Mouse (Mus musculus) urinary bladder, postnatal 14 days (tissue): ENCODE data around the gene Erich6.

Experiments
- DNase-seq: peaks from one replicate; pipeline ENCODE4 v3.0.0; 2021; ENCODE audit warnings: low spot score

Erich6 gene

DNA sequence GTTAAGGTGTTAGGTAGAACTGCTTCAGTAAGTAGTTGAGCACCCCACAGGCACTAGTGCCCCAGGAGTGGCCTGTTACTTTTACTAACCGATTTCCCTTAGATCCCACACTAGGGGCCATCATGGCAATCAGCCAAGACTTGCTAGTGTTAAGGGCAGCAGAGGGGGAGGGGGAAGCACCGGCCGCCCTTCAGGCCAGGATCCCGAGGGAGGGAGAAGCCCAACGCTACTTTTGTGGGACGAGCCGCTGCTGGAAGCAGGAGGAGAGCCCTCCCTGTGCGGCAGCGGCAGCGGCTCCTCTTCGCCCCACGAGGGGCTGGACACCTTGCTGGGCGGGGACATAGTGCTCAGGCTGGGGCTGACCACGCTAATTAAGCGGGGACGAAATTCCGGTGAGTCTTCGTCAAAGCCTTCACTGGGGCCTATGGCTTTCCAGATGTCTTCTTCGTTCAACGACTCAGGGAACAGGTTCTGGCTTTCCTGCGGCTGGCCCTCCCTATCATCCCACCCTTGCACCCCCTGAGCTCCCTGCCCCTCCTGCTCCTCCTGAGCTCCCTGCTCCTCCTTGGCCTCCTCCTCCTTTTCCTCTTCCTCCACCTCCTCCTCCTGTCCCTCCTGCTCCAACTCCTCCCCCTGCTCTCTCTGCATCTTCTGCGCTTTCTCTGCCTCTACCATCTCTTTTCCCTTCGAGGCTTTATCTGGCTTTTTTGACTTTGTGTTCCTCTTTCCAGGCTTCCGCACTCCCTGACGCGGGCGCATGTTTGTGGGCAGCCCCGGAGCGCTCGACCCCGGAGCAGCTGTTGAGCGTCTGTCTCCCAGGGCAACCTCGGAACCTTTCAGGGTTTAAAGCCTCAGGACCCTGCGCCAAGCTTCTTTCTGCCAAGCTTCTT lies at the start of gene Erich6:
Erich6 (minus strand) TSS at position 802 of the 890 bp plus-strand sequence.
- peak; percentile 22 for DNase-seq

DNA sequence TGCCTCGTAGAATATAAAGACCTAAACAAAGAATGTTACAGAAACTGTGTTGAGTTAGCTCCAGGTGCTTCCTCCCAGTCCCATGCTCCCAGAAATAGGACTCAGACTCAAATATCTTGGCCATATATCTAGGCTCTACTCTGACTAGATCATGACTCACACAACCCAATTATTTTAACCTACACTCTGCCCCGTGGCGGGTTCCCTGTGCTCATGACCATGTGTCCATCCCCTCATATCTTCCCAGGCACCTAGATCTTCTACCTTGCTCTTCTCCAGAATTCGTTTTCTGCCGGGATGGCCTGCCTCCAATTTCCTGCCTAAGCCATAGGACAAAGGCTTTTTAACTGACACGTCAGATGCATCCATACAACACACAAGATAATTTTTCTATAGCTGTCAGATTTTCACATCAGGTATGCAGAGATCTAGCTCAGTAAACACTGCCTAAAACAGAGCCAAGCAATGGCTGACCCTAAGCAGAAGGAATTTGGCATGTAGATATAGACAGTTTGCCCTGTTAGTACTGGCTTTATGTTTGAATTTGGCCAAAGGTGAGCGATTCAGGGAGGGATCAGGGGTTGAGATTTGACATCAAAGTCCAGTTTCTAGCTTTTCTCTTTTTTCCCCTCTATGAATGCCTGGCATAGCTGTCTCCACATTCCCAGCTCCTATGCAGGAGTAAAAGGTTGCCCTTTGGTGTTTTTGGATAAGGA lies 49.4 kb upstream of the Erich6 start:
- no peak for DNase-seq

DNA sequence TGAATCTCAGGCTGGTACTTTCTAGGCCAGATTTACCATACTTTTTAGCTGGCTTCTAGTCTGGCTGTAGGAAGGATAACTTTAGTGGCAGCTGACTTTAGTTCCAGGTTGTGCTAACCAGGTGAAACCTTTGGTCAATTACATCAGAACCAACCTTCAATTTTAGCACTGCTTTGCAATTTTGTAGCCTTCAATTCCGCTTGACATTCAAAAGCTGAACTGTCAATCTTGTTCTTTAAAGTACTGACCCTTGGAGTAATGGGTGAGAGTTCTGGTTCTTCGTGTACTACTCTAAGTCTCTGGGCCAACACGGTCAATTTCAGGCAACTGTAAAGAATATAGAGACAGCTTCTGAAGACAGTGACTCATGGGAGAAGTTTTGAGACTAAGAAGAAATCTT lies 48.4 kb upstream of the Erich6 start:
- DNase-seq: no peak

DNA sequence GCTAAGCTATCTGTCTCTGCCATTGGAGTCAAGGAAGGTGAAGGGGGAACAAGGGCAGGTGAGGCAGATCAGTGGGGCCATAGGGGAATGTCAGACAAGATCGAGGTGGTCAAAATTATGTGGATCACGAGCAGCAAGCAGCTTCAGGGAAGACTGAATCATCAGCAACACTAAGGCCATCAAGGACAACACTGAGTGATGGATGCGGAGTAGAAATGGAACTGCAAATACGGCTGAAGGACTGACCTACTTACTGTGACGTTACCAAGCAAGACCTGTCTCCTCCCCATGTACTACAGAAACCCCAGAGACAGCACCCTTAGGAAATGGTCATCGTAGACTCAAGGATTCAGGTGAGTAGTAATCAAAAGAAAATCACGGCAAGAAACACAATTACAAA lies 46.3 kb upstream of the Erich6 start:
- no peak for DNase-seq

DNA sequence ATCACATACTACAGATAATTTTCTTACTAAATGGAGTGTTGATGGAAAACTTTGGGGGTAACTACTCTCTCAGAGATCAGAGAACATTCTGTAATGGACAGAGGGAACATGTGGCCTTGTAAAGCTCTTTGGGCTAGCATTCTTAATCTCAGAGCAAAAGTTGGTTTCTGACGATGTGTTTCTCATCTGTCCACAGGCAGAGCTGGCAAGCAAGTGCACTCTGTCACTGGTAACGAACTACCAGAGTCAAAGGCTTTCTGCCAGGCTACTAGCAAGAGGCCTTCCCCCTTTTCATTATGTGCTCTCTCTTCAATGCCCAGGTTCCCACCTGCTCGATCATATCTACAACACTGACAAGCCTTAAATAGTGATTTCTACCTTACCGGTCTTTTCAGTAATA lies 45.3 kb upstream of the Erich6 start:
- DNase-seq: no peak

DNA sequence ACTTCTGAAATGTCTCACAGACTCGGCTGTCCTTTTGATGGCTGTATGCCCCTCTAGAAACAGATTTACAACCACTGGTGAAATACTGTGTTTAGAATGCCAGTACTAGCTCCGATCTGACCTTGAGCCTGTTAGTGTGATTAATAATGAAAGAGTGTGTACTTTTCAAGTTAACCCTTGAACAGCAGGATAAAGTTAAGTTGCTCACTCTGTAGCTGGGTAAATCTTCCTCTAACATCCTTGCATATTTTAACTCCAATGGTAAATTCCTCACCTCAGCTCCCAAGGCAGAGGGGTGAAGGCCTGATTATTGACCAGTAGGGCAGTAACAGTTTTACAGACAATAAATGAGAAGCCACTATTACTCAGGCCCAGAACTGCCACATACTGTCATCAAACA lies 44.8 kb upstream of the Erich6 start:
- DNase-seq: no peak

DNA sequence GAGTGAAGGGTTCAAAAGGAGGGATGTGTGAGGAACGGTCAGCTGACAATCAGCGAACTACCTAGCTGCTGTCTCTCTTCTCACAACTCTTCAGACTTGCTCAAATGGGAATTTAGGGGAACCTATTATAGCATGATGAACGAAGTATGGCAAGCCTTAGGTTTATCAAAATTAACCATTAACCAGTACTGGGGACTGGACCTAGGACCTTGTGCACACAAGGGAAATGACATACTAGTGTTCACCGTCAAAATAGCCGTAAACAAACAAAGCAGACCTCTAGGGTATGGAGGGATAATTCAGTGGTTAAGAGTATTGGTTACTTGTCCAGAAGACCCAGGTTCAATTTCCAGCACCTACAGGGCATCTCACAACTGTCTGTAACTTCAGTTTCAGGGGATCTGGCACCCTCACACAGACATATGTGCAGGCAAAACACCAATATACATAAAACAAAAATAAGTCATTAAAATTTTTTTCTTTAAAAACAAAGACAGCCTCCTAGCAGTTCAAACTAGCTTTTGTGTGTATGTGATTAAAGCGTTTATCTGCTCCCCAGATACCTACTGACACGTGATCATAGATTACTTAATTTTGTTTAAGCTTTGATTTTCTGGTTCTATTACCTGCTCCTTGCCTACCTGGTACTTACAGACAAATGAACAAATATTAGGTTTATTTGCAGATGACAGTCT lies 44.1 kb upstream of the Erich6 start:
- DNase-seq: no peak

DNA sequence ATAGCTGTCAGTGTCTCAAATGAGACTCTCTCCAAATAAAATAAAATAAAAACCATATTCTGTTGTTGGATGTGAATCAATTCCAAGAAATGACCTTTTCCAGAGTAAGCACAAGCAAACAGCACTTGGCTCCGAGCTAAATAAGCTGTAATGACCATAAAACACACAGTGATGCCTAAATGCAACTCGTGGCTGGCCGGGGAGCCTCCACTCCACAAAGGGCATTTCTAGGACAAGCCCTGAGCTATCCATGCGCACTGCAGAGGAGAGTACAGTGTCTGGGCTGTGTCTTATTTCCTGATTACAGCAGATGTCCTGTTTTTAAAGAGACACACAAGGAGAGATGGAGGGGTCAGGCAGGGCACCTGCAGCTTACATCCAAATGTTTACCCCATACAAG lies 43.0 kb upstream of the Erich6 start:
- DNase-seq: no peak

DNA sequence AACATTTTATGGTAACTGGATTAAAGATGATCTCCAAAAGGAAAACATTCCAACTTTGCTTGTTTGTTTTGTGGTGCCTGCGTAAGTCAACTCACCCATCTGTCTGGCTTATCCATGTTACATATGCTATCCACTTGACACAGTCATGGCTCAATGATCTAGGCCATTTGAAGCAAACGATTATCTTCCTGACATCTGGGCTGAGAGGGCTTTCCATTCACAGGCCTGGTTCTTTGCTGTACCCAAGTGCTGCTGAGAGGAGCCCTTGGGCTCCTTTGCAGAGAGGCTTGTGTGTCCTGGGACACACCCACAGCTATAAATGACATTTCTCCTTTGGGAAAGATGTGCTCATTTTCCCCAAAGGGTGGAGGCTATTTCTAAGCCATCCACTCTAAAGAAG lies 41.9 kb upstream of the Erich6 start:
- no peak for DNase-seq

DNA sequence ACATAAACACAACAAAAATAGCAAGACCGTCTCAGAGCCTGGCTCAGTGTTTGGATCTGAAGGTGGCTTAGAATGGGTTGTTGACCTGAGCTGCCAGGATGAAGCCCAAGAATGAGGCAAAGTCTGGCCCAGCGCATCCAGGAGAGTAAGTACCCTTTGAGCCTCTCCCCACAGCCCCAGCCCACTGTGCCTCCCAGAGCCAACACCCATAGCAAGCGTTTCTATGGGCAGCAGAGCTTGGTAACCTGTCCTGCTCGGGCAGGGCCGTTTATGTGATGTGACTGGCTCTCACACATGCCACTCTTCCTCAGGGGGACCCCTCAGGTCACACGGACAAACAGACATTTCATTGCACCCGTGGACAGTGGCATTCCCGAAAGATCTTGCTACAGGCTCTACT lies 41.4 kb upstream of the Erich6 start:
- no peak for DNase-seq

DNA sequence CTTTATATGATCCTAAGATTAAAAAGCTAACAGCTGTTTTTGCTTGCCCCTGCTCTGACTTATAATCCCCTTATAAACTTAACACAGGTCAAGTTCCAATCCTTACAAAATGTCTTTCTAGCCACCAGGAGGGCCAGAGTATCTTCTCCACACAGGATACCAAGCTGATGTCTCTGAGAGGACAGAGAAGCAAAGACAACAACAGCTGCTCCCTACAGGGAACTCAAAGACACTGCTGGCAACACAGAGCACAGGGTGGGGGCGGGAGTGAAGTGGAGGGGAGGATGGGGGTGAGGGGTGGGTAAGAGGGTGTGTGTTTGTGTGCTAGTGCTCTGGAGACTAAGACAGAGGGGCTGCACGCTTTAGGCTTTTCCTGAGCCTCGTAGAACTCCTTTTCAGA lies 40.6 kb upstream of the Erich6 start:
- no peak for DNase-seq

DNA sequence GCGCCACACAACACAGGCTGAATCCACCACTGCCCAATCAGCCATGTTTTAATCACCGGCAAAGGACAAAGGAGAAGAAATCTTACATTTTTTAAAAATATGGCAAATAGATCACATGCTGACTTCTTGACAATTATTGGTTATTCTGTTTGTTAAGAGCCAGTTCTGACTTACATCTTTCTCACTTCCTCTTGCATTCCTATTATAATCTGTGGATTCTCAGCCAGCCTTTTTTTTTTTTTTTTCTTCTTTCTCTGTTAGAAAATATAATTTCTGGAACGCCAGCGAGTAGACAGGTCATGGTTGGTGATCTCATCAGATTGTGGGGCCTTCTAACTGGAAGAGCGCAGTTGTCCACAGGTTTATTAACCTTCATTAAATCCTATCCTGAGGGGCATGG lies 36.3 kb upstream of the Erich6 start:
- DNase-seq: no peak

DNA sequence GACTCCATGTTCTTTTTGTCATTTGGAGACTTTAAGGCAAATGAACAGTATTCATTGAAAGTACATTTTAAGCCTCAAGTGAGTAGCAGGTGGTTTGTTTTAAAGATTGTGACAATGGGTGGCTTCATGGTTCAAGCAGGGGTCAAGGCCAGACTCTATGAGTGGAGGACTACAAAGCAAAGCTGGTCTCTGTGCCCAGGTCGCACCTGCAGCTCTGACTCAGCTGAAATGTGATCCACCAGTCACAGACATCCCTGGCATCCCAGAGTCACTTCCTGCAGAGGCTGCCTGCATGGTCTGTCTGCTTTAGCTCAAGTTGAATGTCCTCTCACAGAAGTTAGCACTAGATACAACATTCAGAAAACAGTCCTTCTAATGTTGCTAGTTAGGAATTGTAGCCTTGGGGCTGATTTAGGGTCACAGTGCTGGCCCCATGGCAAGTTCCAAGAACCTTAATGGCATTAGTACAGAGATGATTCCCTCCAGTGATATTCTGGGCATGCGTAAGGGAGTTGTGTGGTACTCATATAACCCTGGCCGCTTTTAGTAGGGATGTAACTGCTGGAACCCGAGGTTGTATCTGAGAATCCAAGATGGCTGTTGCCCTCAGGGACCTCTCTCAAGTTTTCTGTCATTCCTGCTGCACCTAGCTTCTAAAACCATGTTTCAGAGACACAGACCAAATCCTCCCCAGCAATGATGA lies 35.6 kb upstream of the Erich6 start:
- DNase-seq: no peak

DNA sequence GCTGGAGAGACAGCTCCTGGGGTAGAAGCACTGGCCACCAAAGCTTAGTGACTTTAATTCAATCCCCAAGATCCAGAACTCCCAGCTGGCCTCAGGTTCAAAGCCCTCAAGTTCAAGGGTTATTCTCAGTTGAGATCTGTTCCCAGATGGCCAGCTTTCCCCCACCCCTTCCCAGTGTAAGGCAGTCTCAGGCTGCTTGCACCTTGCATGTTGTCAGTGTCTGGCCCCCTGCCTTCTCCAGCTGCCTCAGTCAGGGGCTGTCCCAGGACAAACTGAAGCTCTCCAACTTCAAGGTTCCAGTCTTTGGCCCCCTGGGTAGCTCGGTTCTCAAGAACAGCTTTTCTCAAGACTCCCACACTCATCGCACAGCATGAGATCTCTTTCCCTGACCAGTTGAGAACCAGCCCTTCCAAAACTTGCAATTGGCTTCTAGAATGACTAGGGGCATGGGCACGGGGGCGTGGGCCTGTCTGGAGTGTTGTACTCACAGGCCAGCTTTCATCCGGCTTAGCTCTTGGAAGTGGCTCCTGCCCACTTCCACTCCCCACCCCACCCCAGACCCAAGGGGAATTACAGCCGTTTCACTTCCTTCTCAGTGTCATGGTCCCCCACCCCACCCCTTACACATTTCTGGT lies 34.7 kb upstream of the Erich6 start:
- DNase-seq: no peak

DNA sequence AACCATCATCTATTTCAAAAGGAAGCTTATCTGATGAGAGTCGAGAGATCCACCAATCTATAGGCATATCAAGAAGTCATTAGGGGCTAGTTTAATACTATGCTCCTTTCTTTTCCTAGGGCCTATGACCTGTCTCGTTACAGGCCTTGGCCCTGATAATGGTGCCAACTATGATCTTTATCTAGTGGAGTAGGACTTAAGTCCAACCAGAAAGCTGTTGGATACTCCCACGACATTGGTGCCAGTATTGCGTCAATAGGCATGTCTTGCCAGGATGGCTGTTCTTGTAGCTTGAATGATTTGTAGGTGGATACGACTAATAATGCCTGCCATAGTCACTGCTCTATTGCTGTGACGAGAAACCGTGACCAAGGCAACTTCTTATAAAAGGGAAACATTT lies 27.0 kb upstream of the Erich6 start:
- no peak for DNase-seq

DNA sequence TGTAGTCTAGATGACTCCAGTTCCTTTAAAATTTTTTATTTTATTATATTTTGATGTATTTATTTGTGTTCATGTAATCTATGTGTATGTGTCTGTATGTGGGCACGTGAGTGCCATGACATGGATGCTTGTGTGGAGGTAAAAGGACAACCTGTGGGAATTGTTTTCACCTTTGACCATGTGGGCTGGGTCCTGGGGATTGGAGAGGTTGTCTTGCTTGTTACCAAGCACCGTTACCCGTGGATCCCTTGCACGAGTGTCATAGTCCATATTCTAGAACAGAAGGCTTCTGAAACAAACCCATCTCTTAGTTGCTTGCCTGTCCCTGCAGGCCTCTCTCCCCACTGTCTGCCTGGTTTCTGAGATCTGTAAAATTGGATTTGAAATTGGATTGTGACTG lies 23.6 kb upstream of the Erich6 start:
- DNase-seq: no peak

DNA sequence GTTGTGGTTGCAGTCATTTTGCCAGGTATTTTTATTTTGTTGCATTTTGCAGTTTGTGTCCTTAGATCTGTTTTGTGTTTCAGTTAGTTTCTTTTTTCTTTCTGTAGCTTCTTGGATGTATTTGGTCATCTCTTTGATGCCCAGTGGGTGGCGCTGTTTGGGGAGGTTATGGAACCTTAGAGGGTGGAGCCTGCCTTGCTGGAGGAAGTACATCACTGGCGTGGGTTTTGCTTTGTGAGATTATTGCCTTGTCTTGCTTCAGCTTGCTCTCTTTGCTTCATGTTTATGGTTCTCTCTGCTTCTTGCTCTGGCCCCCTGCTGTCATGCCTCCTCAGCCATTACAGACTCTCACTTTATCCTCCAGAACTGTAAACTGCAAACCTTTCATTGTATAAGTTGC lies 20.3 kb upstream of the Erich6 start:
- peak; percentile 58 for DNase-seq

DNA sequence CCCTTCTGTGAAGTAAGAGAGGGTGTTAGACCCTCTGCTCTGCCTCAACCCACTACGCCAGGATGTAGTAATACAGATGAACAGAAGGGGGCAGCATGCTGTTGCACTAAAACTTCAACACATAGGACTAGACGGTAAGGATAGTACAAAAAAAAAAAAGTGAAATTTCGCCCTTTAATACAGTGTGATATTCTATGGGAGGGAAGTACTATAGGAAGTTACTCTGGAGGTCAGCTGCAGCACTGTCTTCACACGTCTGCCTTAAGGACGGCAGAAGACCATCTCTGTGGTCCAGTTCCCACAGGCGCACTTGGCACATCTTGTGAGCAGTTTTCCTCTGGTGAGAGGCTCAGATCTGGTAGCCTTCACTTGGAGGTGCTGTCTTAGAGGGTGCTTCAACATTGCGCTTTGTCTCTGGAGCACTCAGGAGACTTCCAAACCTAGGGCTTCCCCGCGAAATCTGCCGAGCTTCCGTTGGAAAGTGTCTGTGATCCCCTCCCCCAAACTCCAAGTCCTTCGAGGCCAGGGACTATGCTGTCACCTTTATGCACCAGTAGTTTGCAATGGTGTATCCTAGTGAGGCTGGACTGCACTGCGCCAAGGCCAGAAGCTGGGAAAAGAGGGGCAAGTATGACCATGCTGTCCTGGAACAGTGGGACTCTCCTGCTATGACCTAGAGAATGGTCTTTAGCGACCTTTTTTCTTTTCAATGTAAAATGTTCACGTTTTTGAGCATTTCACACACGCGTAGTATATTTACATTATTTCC lies 18.5 kb upstream of the Erich6 start:
- peak; percentile 62 for DNase-seq

DNA sequence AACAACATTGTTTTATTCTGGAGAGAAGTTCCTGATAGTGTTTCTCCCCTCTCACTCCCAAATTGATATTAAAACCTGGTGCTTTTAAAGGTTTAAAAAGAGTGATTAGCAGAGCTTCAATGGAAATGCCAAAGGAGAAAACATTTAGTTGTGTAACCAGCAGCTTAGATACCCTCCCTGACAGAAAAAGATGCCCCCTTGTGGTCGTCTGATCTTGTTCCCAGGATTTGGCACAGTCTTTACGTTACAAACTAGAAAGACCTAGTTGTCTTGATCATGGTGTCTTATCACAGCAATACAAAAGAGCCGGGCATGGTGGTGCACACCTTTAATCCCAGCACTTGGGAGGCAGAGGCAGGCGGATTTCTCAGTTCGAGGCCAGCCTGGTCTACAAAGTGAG lies 16.9 kb upstream of the Erich6 start:
- DNase-seq: peak; percentile 29

DNA sequence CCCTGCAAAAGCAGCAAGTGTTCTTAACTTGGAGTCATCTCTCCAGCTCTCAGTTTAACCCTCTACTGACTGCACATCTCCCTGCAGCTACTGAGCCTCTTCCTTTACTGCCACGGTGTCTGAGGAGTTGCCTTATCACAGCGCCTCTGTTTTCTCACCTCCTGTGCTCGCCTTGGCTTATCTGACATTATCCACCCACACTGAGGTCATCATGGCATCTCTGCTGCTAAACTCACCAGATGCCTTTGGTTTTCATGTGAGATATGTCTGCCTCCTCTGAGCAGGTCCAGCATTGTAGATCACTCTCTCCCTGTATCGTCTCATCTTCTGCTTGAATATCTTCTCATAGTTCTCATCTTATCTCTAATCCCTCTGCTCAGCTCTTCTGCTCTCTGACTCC lies 13.3 kb upstream of the Erich6 start:
- no peak for DNase-seq

DNA sequence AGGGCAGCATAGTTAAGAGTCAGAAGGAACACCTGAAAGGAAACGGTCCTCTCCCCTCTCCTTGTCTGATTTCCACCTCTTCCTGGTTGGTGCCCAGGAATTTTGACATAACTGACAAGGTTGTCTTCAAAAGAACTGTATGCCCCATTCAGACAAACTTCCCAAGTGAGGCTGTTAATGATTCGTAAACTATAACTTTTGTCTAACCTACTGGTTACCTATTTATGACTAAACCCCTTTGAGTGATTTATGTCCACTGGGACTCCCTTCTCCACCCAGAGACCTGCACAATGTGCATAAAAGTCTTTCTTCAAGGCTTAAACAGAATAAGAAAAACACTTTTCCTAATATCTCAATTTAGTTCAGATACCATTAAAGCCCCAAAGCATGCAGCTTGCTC lies 10.2 kb upstream of the Erich6 start:
- DNase-seq: no peak
